Mouse (Mus musculus) brain, embryonic 14.5 days (tissue): ENCODE measurements around the gene Minos1.

ENCODE experiments used
- CTCF ChIP-seq: fragments of 200-500 bp; IDR thresholded peaks from 2 replicates; pipeline ENCODE4 v1.5.1; 2012; ENCODE audit warnings: inconsistent platforms, mild to moderate bottlenecking, moderate library complexity, borderline replicate concordance; ENCODE audit not compliant: insufficient read depth, insufficient read length; ENCODE audit errors: extremely low read depth
- POLR2A ChIP-seq: fragments of 200-500 bp; IDR thresholded peaks from 2 replicates; pipeline ENCODE4 v1.6.1; 2012; ENCODE audit warnings: mild to moderate bottlenecking, inconsistent platforms, borderline replicate concordance; ENCODE audit not compliant: poor library complexity, insufficient read depth, insufficient read length, severe bottlenecking; ENCODE audit errors: extremely low read depth

- TF ChIP-seq CTCF (no peak), POLR2A (no peak)
Observed at GRCm38 (mm10) chr4:139059569-139059968, 71.3 kb downstream of the Minos1 start.
